Mouse (Mus musculus): ENCODE data around the gene Tcf23. TPM values are rescaled to one million over a fixed set of nuclear protein-coding genes. Genes with fewer than 3 reads are reported as not detected.
"Not testable (repeated sequence)": the region's sequence is repeated elsewhere in the genome, so short reads cannot be mapped to it uniquely, and the experiment has no call there.

Tcf23 gene
- polyA plus RNA-seq, 1 experiment from 2014 or later, result not detected

GRCm38 (mm10) chr5:31001560-31001959 lies 33.1 kb downstream of the Tcf23 start:
- Histone ChIP-seq H3K4me1 (no peaks in the 10 kb centered on the region), H3K36me3 (no peaks in the 10 kb centered on the region), H3K9me3 (no peaks in the 10 kb centered on the region), H3K27me3 (no peaks in the 10 kb centered on the region), H3K27ac (replicated peaks) (no peak overlapping the region), H3K4me2 (replicated peaks) (no peak overlapping the region), H3K9ac (replicated peaks) (no peak overlapping the region), H3K4me3 (no peak overlapping the region)
- ATAC-seq (ENCODE audit: low FRiP score, low read depth), result no peak
- WGBS, result 80% methylated on average over 4 of the region's 4 CpGs

GRCm38 (mm10) chr5:31004184-31004583 lies 35.7 kb downstream of the Tcf23 start:
- H3K9me3 ChIP-seq, result no peaks in the 10 kb centered on the region
- no peak overlapping the region for H3K27ac ChIP-seq (replicated peaks)
- H3K4me2 ChIP-seq (replicated peaks), result no peak overlapping the region
- ATAC-seq (ENCODE audit: low FRiP score, low read depth), result no peak
- no peaks in the 10 kb centered on the region for H3K36me3 ChIP-seq
- no peak overlapping the region for H3K9ac ChIP-seq (replicated peaks)
- H3K4me1 ChIP-seq, result no peaks in the 10 kb centered on the region
- H3K27me3 ChIP-seq, result no peaks in the 10 kb centered on the region
- H3K4me3 ChIP-seq, result no peak overlapping the region
- 4% methylated on average over 5 of the region's 5 CpGs for WGBS

GRCm38 (mm10) chr5:31012737-31013136 lies 44.3 kb downstream of the Tcf23 start:
- Histone ChIP-seq H3K9ac (replicated peaks) (no peak overlapping the region), H3K4me1 (no peaks in the 10 kb centered on the region), H3K4me2 (replicated peaks) (no peak overlapping the region), H3K27ac (replicated peaks) (no peak overlapping the region), H3K36me3 (no peaks in the 10 kb centered on the region), H3K9me3 (no peaks in the 10 kb centered on the region), H3K4me3 (no peak overlapping the region), H3K27me3 (no peaks in the 10 kb centered on the region)
- ATAC-seq (ENCODE audit: low FRiP score, low read depth), result no peak
- 75% methylated on average over 3 of the region's 3 CpGs for WGBS

GRCm38 (mm10) chr5:31015913-31016312 lies 47.5 kb downstream of the Tcf23 start:
- ATAC-seq (ENCODE audit: low FRiP score, low read depth), result no peak
- Histone ChIP-seq H3K27ac (replicated peaks) (no peak overlapping the region), H3K9me3 (no peaks in the 10 kb centered on the region), H3K27me3 (no peaks in the 10 kb centered on the region), H3K4me1 (no peaks in the 10 kb centered on the region), H3K36me3 (no peaks in the 10 kb centered on the region), H3K4me2 (replicated peaks) (no peak overlapping the region), H3K9ac (replicated peaks) (no peak overlapping the region), H3K4me3 (no peak overlapping the region)
- WGBS, result 81% methylated on average over 2 of the region's 2 CpGs

- H3K27me3 ChIP-seq; H3K9ac ChIP-seq (replicated peaks); H3K4me2 ChIP-seq (replicated peaks); H3K4me1 ChIP-seq; ATAC-seq (ENCODE audit: low FRiP score, low read depth); H3K27ac ChIP-seq (replicated peaks); H3K4me3 ChIP-seq; H3K36me3 ChIP-seq; H3K9me3 ChIP-seq: not testable (repeated sequence)
- 82% methylated on average over 5 of the region's 5 CpGs for WGBS
Measured at GRCm38 (mm10) chr5:31021790-31022189, 53.3 kb downstream of the Tcf23 start.

GRCm38 (mm10) chr5:31022690-31023089 lies 54.2 kb downstream of the Tcf23 start:
- Histone ChIP-seq H3K4me2 (replicated peaks) (no peak overlapping the region), H3K4me3 (no peak overlapping the region), H3K9me3 (no peaks in the 10 kb centered on the region), H3K27ac (replicated peaks) (no peak overlapping the region), H3K27me3 (no peaks in the 10 kb centered on the region), H3K4me1 (peaks cover 8% of the 10 kb centered on the region), H3K9ac (replicated peaks) (no peak overlapping the region), H3K36me3 (no peaks in the 10 kb centered on the region)
- ATAC-seq (ENCODE audit: low FRiP score, low read depth), result no peak
- WGBS, result 15% methylated on average over 1 of the region's 1 CpGs

GRCm38 (mm10) chr5:31023254-31023653 lies 54.8 kb downstream of the Tcf23 start:
- no peak for ATAC-seq (ENCODE audit: low FRiP score, low read depth)
- no peak overlapping the region for H3K4me2 ChIP-seq (replicated peaks)
- no peaks in the 10 kb centered on the region for H3K36me3 ChIP-seq
- no peaks in the 10 kb centered on the region for H3K9me3 ChIP-seq
- H3K4me1 ChIP-seq, result peaks cover 8% of the 10 kb centered on the region
- no peak overlapping the region for H3K27ac ChIP-seq (replicated peaks)
- no peak overlapping the region for H3K4me3 ChIP-seq
- H3K27me3 ChIP-seq, result no peaks in the 10 kb centered on the region
- 8% methylated on average over 3 of the region's 4 CpGs for WGBS
- H3K9ac ChIP-seq (replicated peaks), result no peak overlapping the region

- H3K36me3 ChIP-seq, result no peaks in the 10 kb centered on the region
- H3K9me3 ChIP-seq, result no peaks in the 10 kb centered on the region
- no peak for ATAC-seq (ENCODE audit: low FRiP score, low read depth)
- no peak overlapping the region for H3K4me2 ChIP-seq (replicated peaks)
- no peak overlapping the region for H3K27ac ChIP-seq (replicated peaks)
- no peaks in the 10 kb centered on the region for H3K27me3 ChIP-seq
- no peak overlapping the region for H3K9ac ChIP-seq (replicated peaks)
- peaks cover 8% of the 10 kb centered on the region for H3K4me1 ChIP-seq
- H3K4me3 ChIP-seq, result no peak overlapping the region
Measured at GRCm38 (mm10) chr5:31024641-31025040, 56.2 kb downstream of the Tcf23 start.

Other genes with a start within 250 kb of the Tcf23 start
- gene Mapre3, start 154.0 kb upstream of the Tcf23 start, polyA plus RNA-seq (2016; fragmentation: Nextera tagmentation; extraction: Ambion mirVana), result 69.3 and 77.7 TPM in 2 replicates
- 58.4 and 65.5 TPM in 2 replicates for gene Tmem214, start 100.7 kb upstream of the Tcf23 start, polyA plus RNA-seq (2016; fragmentation: Nextera tagmentation; extraction: Ambion mirVana)
- gene Agbl5, start 80.0 kb upstream of the Tcf23 start, polyA plus RNA-seq (2016; fragmentation: Nextera tagmentation; extraction: Ambion mirVana), result 30.6 and 32.1 TPM in 2 replicates
- gene Ost4, start 60.9 kb upstream of the Tcf23 start, polyA plus RNA-seq (2016; fragmentation: Nextera tagmentation; extraction: Ambion mirVana), result 298 and 304 TPM in 2 replicates
- 49.8 and 79.9 TPM in 2 replicates for gene Emilin1, start 55.3 kb upstream of the Tcf23 start, polyA plus RNA-seq (2016; fragmentation: Nextera tagmentation; extraction: Ambion mirVana)
- 5.6 TPM in 2 replicates for gene Khk, start 47.2 kb upstream of the Tcf23 start, polyA plus RNA-seq (2016; fragmentation: Nextera tagmentation; extraction: Ambion mirVana)
- gene Cgref1, start 23.1 kb upstream of the Tcf23 start, polyA plus RNA-seq (2016; fragmentation: Nextera tagmentation; extraction: Ambion mirVana), result 7.8 and 9.0 TPM in 2 replicates
- 121 and 131 TPM in 2 replicates for gene Preb, start 8.3 kb upstream of the Tcf23 start, polyA plus RNA-seq (2016; fragmentation: Nextera tagmentation; extraction: Ambion mirVana)
- gene Atraid, start 79.7 kb downstream of the Tcf23 start, polyA plus RNA-seq (2016; fragmentation: Nextera tagmentation; extraction: Ambion mirVana), result 117 and 120 TPM in 2 replicates
- 11.7 and 12.9 TPM in 2 replicates for gene Slc5a6, start 80.3 kb downstream of the Tcf23 start, polyA plus RNA-seq (2016; fragmentation: Nextera tagmentation; extraction: Ambion mirVana)
- 39.2 and 39.7 TPM in 2 replicates for gene Cad, start 86.1 kb downstream of the Tcf23 start, polyA plus RNA-seq (2016; fragmentation: Nextera tagmentation; extraction: Ambion mirVana)
- gene Dnajc5g, start 137.6 kb downstream of the Tcf23 start, polyA plus RNA-seq (2016; fragmentation: Nextera tagmentation; extraction: Ambion mirVana), result not detected in 2 replicates
- gene Slc30a3, start 139.6 kb downstream of the Tcf23 start, polyA plus RNA-seq (2016; fragmentation: Nextera tagmentation; extraction: Ambion mirVana), result 10.7 and 11.2 TPM in 2 replicates
- gene Trim54, start 148.1 kb downstream of the Tcf23 start, polyA plus RNA-seq (2016; fragmentation: Nextera tagmentation; extraction: Ambion mirVana), result not detected in 2 replicates
- gene Ucn, start 170.2 kb downstream of the Tcf23 start, polyA plus RNA-seq (2016; fragmentation: Nextera tagmentation; extraction: Ambion mirVana), result not detected in 2 replicates
- gene Mpv17, start 185.6 kb downstream of the Tcf23 start, polyA plus RNA-seq (2016; fragmentation: Nextera tagmentation; extraction: Ambion mirVana), result 53.1 and 56.8 TPM in 2 replicates
- gene Gm29609, start 211.2 kb downstream of the Tcf23 start, polyA plus RNA-seq (2016; fragmentation: Nextera tagmentation; extraction: Ambion mirVana), result 1.3 and 3.6 TPM in 2 replicates
- gene Gtf3c2, start 211.5 kb downstream of the Tcf23 start, polyA plus RNA-seq (2016; fragmentation: Nextera tagmentation; extraction: Ambion mirVana), result 97.3 and 97.6 TPM in 2 replicates
- gene Snx17, start 224.6 kb downstream of the Tcf23 start, polyA plus RNA-seq (2016; fragmentation: Nextera tagmentation; extraction: Ambion mirVana), result 141 and 153 TPM in 2 replicates
- gene Eif2b4, start 224.8 kb downstream of the Tcf23 start, polyA plus RNA-seq (2016; fragmentation: Nextera tagmentation; extraction: Ambion mirVana), result 65.6 and 68.0 TPM in 2 replicates
- gene Zfp513, start 233.6 kb downstream of the Tcf23 start, polyA plus RNA-seq (2016; fragmentation: Nextera tagmentation; extraction: Ambion mirVana), result 22.0 and 25.2 TPM in 2 replicates

Data from midbrain, embryonic 12.5 days (tissue).